Mouse (Mus musculus) right cerebral cortex, adult 18-20 months (tissue): ENCODE results near the gene Elobl.
"Not testable (repeated sequence)": the region's sequence is repeated elsewhere in the genome, so short reads cannot be mapped to it uniquely, and the experiment has no call there.

Experiments used
- DNase-seq: peaks from one replicate; pipeline ENCODE4 v3.0.0; 2022; ENCODE audit warnings: mixed read lengths

Gene Elobl

DNA sequence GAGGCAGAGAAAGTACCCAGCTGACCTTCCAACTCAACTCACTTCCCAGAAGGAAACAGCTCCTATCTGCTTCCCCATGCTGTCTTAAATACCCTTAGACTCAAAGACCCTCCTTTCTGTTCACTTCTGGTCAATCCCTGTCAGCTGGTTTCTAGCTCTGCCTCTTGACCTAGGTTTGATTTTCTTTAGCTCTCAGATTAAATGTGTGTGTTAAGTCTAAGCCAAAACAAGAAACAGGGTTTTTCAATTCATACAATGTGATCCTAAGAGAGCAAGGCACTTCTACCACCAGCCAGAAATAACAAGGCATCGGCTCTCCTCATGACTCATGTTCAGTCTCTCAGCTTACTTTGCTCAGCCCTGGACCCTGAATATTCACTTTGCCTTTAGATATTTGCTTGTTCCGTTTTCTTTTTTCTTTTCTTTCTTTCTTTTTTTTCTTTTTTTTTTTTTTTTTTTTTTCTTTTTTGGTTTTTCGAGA, at the start of gene Elobl:
TSS of gene Elobl (minus strand) at position 51 of the 481 bp plus-strand sequence.
- no peak for DNase-seq

- no peak for DNase-seq
Observed at GRCm38 (mm10) chr11:89012241-89012640, 45.5 kb upstream of the Elobl start.

- DNase-seq = no peak
Observed at GRCm38 (mm10) chr11:89009496-89009895, 42.8 kb upstream of the Elobl start.

DNA sequence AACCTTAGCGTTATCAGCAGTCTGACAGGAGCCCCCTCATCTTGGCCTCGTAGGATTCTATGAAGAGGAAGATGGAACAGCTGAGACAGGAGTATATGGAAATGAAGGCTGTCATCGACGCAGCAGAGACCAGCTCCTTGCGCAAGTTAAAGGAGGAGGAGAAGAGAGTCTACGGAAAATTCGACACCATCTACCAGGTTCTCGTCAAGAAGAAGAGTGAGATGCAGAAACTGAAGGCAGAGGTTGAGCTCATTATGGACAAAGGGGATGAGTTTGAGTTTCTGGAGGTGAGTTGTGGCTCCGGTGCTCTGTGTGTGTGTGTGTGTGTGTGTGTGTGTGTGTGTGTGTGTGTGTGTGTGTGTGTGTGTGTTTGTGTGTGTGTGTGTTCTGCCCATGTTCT, 42.3 kb upstream of the Elobl start:
- no peak for DNase-seq

DNA sequence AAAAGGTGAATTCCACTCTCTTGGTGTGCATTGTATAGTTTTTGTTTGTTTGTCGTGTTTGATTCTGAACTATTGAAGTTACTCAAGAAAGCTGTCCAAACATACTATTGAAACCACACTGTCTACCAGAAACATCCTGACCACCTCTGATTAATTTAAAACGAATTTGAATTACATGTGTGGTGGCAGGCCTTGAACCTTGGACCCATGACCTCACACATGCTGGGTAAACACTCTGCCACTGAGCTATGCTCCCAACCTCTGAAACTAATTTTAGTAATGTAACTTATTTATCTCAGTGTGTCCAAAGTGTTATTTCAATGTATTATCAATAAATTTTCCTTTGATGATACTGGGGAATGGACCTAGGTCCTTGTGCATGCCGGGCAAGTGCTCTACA, 40.9 kb upstream of the Elobl start:
- DNase-seq = no peak

DNA sequence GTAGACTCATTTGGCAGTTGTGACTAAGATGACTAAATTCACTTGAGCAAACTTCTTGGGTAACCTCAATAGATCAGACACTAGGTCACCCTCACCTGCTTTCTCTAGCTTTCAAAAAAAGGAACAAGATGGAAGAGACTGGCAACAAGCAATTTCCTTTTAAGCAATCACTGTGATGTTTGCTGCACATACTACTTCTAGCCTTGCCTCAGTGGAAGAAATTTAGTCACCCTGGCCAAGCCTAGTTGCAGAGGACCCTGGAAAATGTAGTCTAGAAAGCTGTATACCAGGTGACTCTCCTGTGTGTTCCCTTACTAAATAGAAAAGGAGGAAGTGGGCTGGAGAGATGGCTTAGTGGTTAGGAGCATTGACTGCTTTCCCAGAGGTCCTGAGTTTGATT, 39.7 kb upstream of the Elobl start:
- DNase-seq = no peak

- DNase-seq = no peak
Observed at GRCm38 (mm10) chr11:89005473-89005872, 38.7 kb upstream of the Elobl start.

GRCm38 (mm10) chr11:89003726-89004125, 37.0 kb upstream of the Elobl start:
- no peak for DNase-seq

- no peak for DNase-seq
Observed at GRCm38 (mm10) chr11:89003078-89003477, 36.3 kb upstream of the Elobl start.

DNA sequence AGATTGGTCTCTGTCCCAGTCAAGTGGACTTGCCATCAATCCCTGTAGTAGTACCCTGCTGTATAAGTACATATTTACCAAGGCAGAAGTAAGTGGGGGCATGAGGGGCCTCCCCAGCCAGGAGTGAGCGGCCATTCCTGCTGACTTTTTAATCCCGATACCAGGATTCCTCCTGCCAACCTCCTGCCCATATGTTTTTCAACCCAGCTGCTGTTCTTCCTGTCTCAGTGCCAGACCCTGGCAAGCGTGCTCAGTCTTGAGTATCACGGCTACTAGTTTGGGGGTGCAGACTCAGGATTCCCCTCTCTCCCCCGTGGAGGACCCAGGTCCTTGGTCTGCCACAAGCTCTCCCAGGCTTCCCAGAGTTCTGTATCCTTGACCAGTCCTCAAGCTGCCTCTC, 35.9 kb upstream of the Elobl start:
- DNase-seq = no peak

GRCm38 (mm10) chr11:89002068-89002467, 35.3 kb upstream of the Elobl start:
- no peak for DNase-seq

GRCm38 (mm10) chr11:89001569-89001968, 34.8 kb upstream of the Elobl start:
- no peak for DNase-seq

GRCm38 (mm10) chr11:89000527-89000819, 33.7 kb upstream of the Elobl start:
- DNase-seq = no peak

GRCm38 (mm10) chr11:88999723-89000526, 33.2 kb upstream of the Elobl start:
- no peak for DNase-seq

DNA sequence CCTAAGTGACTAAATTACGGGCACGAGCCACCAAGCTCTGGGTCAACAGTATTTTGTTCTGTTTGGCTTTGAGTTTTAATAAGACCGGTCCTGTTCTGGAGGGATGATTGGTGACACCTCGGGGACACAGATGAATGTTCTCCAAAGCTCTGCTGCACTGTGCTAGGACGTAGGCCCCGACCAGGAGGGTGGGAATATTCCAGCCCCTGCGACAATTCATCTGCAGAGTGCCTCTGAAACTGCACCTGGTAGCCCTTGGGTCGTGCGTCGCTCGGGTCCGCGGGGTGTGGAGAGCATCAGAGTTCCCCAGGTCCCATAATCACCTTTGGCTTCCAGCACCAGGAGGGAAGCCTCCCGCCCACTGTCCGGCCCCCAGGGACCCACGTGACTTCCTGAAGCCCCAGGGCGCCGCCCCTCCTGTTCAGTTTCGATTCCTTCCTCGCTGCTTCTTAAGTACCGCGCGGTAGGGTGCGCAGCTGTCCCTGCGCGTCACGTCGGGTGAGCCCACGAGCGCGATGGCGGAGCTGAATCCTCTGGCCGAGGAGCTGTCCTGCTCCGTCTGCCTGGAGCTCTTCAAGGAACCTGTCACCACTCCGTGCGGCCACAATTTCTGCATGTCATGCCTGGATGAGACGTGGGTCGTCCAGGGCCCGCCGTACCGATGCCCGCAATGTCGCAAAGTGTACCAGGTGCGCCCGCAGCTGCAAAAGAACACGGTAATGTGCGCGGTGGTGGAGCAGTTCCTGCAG, 32.4 kb upstream of the Elobl start, which contains the start of gene Trim25:
TSS of gene Trim25 (plus strand) at position 403 of the 749 bp plus-strand sequence.
- peak; percentile 60 for DNase-seq

DNA sequence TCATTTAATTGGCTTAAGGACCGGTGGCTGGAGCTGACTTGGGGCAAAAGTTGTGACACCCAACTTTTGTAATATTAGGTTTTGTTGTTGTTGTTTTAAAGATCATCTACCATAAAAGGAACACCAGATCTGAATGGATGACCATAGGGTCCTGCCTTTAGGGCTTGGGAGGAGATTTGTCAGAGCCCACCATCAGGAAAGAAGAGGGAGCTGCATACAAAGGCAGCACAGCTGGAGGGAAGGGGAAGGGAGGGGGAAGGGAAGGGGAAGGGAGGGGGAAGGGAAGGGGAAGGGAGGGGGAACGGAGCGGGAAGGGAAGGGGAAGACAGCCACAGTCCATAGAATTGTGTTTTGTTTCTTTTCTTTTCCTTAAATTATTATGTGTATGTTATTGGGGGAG, 31.7 kb upstream of the Elobl start:
- DNase-seq = no peak

- not testable (repeated sequence) for DNase-seq
Observed at GRCm38 (mm10) chr11:88997343-88997742, 30.6 kb upstream of the Elobl start.

- no peak for DNase-seq
Observed at GRCm38 (mm10) chr11:88996427-88996826, 29.7 kb upstream of the Elobl start.

DNA sequence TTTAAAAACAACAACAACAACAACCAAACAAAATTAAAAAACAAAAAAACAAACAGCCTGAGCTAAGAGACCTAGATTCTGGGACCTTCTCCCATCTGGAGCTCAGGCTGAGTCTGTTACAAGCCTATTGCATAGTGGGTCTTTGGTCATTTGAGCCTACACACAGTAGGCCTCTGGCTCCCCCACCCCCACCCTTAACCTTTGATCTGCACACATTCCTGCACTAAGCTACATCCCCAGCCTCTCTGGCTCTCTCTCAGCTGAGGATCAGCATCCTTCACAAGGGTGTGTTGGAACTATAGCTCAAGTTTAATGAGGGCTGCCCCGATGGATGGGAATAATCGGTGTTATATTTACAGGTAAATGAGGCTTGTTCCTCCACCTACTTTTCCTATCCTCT, 28.9 kb upstream of the Elobl start:
- DNase-seq = no peak

- no peak for DNase-seq
Observed at GRCm38 (mm10) chr11:88994492-88994891, 27.8 kb upstream of the Elobl start.

GRCm38 (mm10) chr11:88993625-88994024, 26.9 kb upstream of the Elobl start:
- peak; percentile 38 for DNase-seq

DNA sequence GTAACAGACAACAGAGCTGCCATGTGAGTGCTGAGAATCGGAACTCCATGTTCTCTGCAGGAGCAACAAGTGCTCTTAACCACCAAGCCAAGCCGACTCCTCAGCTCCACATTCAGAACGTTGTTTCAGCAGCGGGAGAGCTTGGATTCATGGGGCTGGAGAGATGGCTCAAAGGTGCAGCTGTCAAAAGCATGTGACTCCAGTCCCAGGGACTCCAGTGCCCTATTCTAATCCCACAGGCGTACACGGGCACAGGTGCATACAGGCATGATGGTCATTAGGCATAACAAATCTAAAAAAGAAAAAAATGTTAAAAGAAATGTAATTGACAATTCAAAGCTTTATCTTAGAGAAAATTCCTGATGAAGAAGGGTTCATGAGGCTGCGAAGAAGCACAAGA, 26.5 kb upstream of the Elobl start:
- no peak for DNase-seq

DNA sequence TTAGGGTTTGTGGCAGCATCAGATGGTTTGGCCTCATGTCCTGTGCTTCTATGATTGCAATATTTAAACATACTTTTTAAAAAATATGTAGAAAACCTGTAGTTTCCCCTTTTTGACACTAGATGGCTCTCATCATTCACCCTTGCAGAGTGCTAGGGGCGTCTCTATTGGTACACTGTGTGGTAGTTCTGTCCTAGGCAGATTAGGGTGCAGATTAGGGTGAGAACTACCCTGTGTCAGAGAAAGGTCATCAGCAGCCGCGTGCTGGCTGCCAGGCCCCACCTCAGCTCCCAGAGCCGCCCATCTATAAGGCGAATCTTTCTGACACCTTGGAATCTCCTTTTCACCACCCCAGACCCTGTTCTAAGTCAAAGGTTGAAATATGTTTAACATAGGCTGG, 22.8 kb upstream of the Elobl start:
- no peak for DNase-seq

- DNase-seq = no peak
Observed at GRCm38 (mm10) chr11:88988956-88989355, 22.2 kb upstream of the Elobl start.
